Mouse (Mus musculus) ES-E14 (cell line): ENCODE data around the gene Pfdn2. TPM values are rescaled to one million over a fixed set of nuclear protein-coding genes. Genes with fewer than 3 reads are reported as not detected.

Experiments used
- DNase-seq: peaks from one replicate; pipeline ENCODE4 v3.0.0-alpha.2; 2013; ENCODE audit warnings: low read depth, low spot score
- H3K27ac ChIP-seq: 2 replicates; pipeline ENCODE4 v1.5.1; 2012; ENCODE audit warnings: low read depth, mild to moderate bottlenecking, low read length, moderate library complexity, mixed read lengths; ENCODE audit not compliant: poor library complexity, insufficient read depth, severe bottlenecking
- H3K36me3 ChIP-seq: 2 replicates; pipeline ENCODE4 v1.6.1; 2012; ENCODE audit warnings: mild to moderate bottlenecking, low read length, moderate library complexity, mixed read lengths; ENCODE audit not compliant: control insufficient read depth, poor library complexity, insufficient read depth, severe bottlenecking
- H3K4me1 ChIP-seq, 2 experiments: fragments of 150-350 bp in 1 of 2; sonication (generic) in 1 of 2; 2 replicates each; pipeline ENCODE4 v1.6.1; 2012; ENCODE audit warnings: low read length in 2 of 2, mild to moderate bottlenecking in 1 of 2, mixed read lengths in 1 of 2; ENCODE audit not compliant: control insufficient read depth in 2 of 2, insufficient read depth in 2 of 2, poor library complexity in 1 of 2
- H3K4me3 ChIP-seq, 2 experiments: fragments of 150-350 bp in 1 of 2; sonication (generic) in 1 of 2; 2 replicates each; pipeline ENCODE4 v1.5.1; 2012; ENCODE audit warnings: low read length in 2 of 2, low read depth in 1 of 2, mild to moderate bottlenecking in 1 of 2, mixed read lengths in 1 of 2; ENCODE audit not compliant: insufficient read depth in 1 of 2, poor library complexity in 1 of 2, severe bottlenecking in 1 of 2
- H3K9ac ChIP-seq: 2 replicates; pipeline ENCODE4 v1.6.1; 2012; ENCODE audit warnings: low read depth, mild to moderate bottlenecking, low read length, mixed read lengths; ENCODE audit not compliant: poor library complexity, insufficient read depth, severe bottlenecking
- H3K9me3 ChIP-seq: fragments of 150-350 bp; sonication (generic); 2 replicates; pipeline ENCODE4 v1.6.1; 2012; ENCODE audit warnings: low read depth, mild to moderate bottlenecking, low read length; ENCODE audit not compliant: control insufficient read depth, insufficient read depth
- CHD2 ChIP-seq: IDR thresholded peaks from 2 replicates; pipeline ENCODE4 v1.6.1; 2014; ENCODE audit warnings: mild to moderate bottlenecking, low read depth, low read length, inconsistent platforms
- HCFC1 ChIP-seq: IDR thresholded peaks from 2 replicates; pipeline ENCODE4 v1.6.1; 2012; ENCODE audit warnings: low read length, inconsistent platforms, borderline replicate concordance; ENCODE audit not compliant: insufficient read depth
- MAFK ChIP-seq: IDR thresholded peaks from 2 replicates; pipeline ENCODE4 v1.6.1; 2014; ENCODE audit warnings: mild to moderate bottlenecking, low read depth, low read length, inconsistent platforms; ENCODE audit not compliant: insufficient read depth
- ZC3H11A ChIP-seq: IDR thresholded peaks from 2 replicates; pipeline ENCODE4 v1.6.1; 2012; ENCODE audit warnings: low read depth, mild to moderate bottlenecking, inconsistent platforms, low read length, borderline replicate concordance
- ZNF384 ChIP-seq: IDR thresholded peaks from 2 replicates; pipeline ENCODE4 v1.6.1; 2012; ENCODE audit warnings: low read depth, low read length, inconsistent platforms
- in situ Hi-C, 2 experiments: fragments of 600-800 bp; cut with MboI; formaldehyde crosslinking; loops; one replicate each; pipeline ENCODE4 v1.15.1; 2025; ENCODE audit warnings: low sequenced_read_pairs in 2 of 2, inconsistent platforms in 1 of 2; ENCODE audit not compliant: unreplicated experiment in 2 of 2
- total RNA-seq: library from RNA; depleted of rRNA; stranded (reverse); fragments of 300-350 nt; gene quantifications from 2 replicates; pipeline ENCODE4 v1.2.3, GENCODE M21; 2012

Pfdn2 gene
- total RNA-seq, 1 experiment = 41.6 TPM

GRCm38 (mm10) chr1:171375646-171376097, 30.2 kb downstream of the Pfdn2 start:
- Histone ChIP-seq H3K9me3 (no peaks in the 10 kb centered on the region), H3K27ac (no peak overlapping the region), H3K4me1 (peaks cover 5 to 39% of the 10 kb centered on the region in 2 experiments; a peak in 3 of 4 replicates), H3K36me3 (no peaks in the 10 kb centered on the region), H3K4me3 (no peak overlapping the region), H3K9ac (no peak overlapping the region)
- TF ChIP-seq ZNF384 (no peak), CHD2 (no peak)
- in situ Hi-C loops = no loop called here
- no peak for DNase-seq

DNA sequence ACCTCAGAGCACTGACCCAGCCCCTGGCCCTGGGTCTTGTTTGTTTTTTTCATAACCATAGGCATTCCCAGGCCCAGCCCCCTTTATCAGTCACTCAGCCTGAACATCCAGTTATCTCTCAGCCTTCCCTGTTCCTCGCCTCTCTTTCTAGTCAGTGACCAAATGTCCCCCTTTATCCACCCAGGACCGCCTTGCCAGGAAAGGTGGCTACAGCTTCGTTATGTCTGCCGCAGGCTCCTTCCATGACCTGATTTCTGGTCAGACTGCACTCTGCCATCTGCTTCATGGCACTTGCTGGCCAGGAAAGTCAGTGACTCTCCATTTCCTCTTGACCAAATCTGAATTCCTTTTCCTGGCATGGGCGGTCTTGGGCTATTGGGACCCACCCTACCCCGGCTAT, 32.8 kb downstream of the Pfdn2 start:
- Histone ChIP-seq H3K4me3 (no peak overlapping the region), H3K4me1 (peaks cover 5 to 31% of the 10 kb centered on the region in 2 experiments; a peak in 3 of 4 replicates), H3K9ac (no peak overlapping the region), H3K9me3 (no peaks in the 10 kb centered on the region), H3K27ac (no peak overlapping the region), H3K36me3 (no peaks in the 10 kb centered on the region)
- DNase-seq = no peak
- in situ Hi-C loops = no loop called here
- TF ChIP-seq HCFC1 = no peak
- TF ChIP-seq ZNF384 = no peak
- TF ChIP-seq ZC3H11A = no peak
- TF ChIP-seq CHD2 = no peak
- no peak for TF ChIP-seq MAFK

DNA sequence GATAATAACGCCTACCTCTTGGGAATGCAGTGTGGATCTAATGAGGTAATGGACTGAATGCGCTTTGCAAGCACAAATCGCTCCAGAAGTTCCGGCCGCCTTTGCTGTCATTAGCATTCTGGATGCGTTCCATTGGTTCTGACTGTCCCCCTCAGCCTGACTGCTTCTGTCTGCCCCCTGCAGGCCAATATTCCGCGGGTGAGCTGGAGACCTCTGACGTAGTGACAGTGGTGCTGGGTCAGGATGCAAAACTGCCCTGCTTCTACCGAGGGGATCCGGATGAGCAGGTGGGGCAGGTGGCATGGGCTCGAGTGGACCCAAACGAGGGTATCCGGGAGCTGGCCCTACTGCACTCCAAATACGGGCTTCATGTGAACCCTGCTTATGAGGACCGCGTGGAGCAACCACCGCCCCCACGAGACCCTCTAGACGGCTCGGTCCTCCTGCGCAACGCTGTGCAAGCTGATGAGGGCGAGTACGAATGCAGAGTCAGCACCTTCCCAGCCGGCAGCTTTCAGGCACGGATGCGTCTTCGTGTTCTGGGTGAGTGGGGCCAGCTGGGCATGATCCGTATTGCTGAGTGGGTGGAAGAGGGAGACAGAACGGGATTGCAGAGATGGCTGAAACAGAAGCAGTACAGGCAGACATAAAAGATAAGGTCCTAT, 34.6 kb downstream of the Pfdn2 start:
- no peaks in the 10 kb centered on the region for H3K36me3 ChIP-seq
- in situ Hi-C loops = no loop called here
- H3K27ac ChIP-seq = no peak overlapping the region
- H3K9me3 ChIP-seq = no peaks in the 10 kb centered on the region
- peaks cover 0 to 22% of the 10 kb centered on the region in 2 experiments; a peak in 2 of 4 replicates for H3K4me1 ChIP-seq
- H3K4me3 ChIP-seq = peak overlapping the region; percentile 10 to 50; a peak in 3 of 4 replicates
- TF ChIP-seq ZNF384 (no peak), CHD2 (no peak), MAFK (peak; percentile 78)
- H3K9ac ChIP-seq = no peak overlapping the region
- peak; percentile 76 for DNase-seq

DNA sequence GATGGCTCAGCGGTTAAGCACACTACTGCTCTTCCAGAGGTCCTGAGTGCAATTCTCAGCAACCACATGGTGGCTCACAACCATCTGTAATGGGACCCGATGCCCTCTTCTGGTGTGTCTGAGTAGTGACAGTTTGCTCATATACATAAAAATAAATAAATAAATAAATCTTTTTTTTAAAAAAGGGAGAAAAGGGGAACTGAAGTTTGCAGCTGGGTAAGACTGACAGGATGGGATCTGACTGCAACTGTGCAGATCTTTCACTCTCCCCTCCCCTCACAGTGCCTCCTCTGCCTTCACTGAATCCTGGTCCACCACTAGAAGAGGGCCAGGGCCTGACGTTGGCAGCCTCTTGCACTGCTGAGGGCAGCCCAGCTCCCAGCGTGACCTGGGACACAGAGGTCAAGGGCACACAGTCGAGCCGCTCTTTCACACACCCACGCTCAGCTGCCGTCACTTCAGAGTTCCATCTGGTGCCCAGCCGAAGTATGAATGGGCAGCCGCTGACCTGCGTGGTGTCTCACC, 36.7 kb downstream of the Pfdn2 start:
- no peak for DNase-seq
- TF ChIP-seq CHD2 (no peak), MAFK (no peak)
- Histone ChIP-seq H3K9ac (no peak overlapping the region; the same call in 1 of the 2 replicates), H3K4me3 (no peak overlapping the region), H3K4me1 (peaks cover 0 to 21% of the 10 kb centered on the region in 2 experiments; a peak in 1 of 4 replicates), H3K36me3 (no peaks in the 10 kb centered on the region), H3K9me3 (no peaks in the 10 kb centered on the region), H3K27ac (no peak overlapping the region)
- in situ Hi-C loops = no loop called here

DNA sequence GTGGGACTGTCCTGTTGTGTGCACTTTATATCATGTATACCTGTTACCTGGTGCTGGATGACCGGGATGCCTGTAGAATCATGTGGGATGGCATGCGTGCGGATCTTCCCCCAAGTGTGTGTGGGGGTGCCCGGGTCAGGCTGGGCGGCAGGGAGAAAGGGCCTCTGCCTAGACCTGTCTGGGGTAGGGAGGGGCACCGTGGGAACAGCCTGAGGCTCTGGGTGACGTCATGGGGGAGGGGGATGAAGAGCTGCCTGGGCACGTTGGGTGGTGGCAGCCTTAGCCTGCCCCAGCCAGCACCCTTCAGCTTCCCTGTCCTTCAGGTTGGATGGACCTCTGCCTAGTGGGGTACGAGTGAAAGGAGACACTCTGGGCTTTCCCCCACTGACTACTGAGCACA, 38.9 kb downstream of the Pfdn2 start:
- Histone ChIP-seq H3K36me3 (no peaks in the 10 kb centered on the region), H3K27ac (no peak overlapping the region), H3K4me1 (peaks cover 1 to 30% of the 10 kb centered on the region in 2 experiments; a peak in 2 of 4 replicates), H3K4me3 (no peak overlapping the region), H3K9me3 (no peaks in the 10 kb centered on the region), H3K9ac (no peak overlapping the region)
- in situ Hi-C loops = no loop called here
- no peak for DNase-seq
- TF ChIP-seq ZC3H11A (no peak), MAFK (no peak), CHD2 (no peak), ZNF384 (no peak), HCFC1 (no peak)
